Mouse (Mus musculus) layer of hippocampus, postnatal 10 days (tissue): ENCODE measurements around the gene Msrb1. TPM values are rescaled to one million over a fixed set of nuclear protein-coding genes. Genes with fewer than 3 reads are reported as not detected.

Experiments
- total RNA-seq, 2 experiments: library from RNA; stranded (reverse); gene quantifications; 2 replicates each; pipeline ENCODE4 v1.2.3; 2021

Gene Msrb1
- total RNA-seq, 2 experiments from 2014 or later: 46.7 to 47.5 TPM

Other genes with a start within 250 kb of the Msrb1 start
- 100 to 1,000 TPM; 170 to 175 TPM for gene Caskin1, start 248.0 kb upstream of the Msrb1 start, total RNA-seq
- gene Traf7, start 208.7 kb upstream of the Msrb1 start, total RNA-seq: 100 to 1,000 TPM; 110 to 112 TPM
- 10 to 100 TPM; 48.9 to 49.0 TPM for gene Rab26, start 202.4 kb upstream of the Msrb1 start, total RNA-seq
- 10 to 100 TPM; 61.6 to 91.2 TPM for gene Pkd1, start 186.8 kb upstream of the Msrb1 start, total RNA-seq
- 100 to 1,000 TPM; 171 to 176 TPM for gene Tsc2, start 104.0 kb upstream of the Msrb1 start, total RNA-seq
- gene Nthl1, start 104.0 kb upstream of the Msrb1 start, total RNA-seq: 1 to 10 TPM; 4.9 to 7.8 TPM
- 10 to 100 TPM; 48.5 to 49.4 TPM for gene Slc9a3r2, start 86.3 kb upstream of the Msrb1 start, total RNA-seq
- 1 to 10 TPM; 1.3 to 1.6 TPM for gene Npw, start 78.2 kb upstream of the Msrb1 start, total RNA-seq
- 10 to 100 TPM; 40.1 to 43.6 TPM for gene Zfp598, start 67.0 kb upstream of the Msrb1 start, total RNA-seq
- 100 to 1,000 TPM; 211 to 212 TPM for gene Syngr3, start 46.7 kb upstream of the Msrb1 start, total RNA-seq
- gene Gfer, start 40.5 kb upstream of the Msrb1 start, total RNA-seq: 10 to 100 TPM; 19.3 to 22.4 TPM
- 1 to 10 TPM; 4.8 to 5.0 TPM for gene Noxo1, start 40.4 kb upstream of the Msrb1 start, total RNA-seq
- gene Tbl3, start 29.0 kb upstream of the Msrb1 start, total RNA-seq: 10 to 100 TPM; 28.5 to 34.3 TPM
- not detected for gene Rnf151, start 18.6 kb upstream of the Msrb1 start, total RNA-seq
- 100 to 1,000 TPM; 563 to 651 TPM for gene Rps2, start 18.5 kb upstream of the Msrb1 start, total RNA-seq
- 100 to 1,000 TPM; 180 to 197 TPM for gene Ndufb10, start 12.2 kb upstream of the Msrb1 start, total RNA-seq
- gene Rpl3l, start 8.8 kb upstream of the Msrb1 start, total RNA-seq: under 1 TPM; 0.53 to 0.62 TPM
- gene Hs3st6, start 16.3 kb downstream of the Msrb1 start, total RNA-seq: under 1 TPM in 1 of 2 experiments, not detected in 1; 0.40 TPM
- not detected for gene Meiob, start 67.6 kb downstream of the Msrb1 start, total RNA-seq
- 10 to 100 TPM; 81.5 to 87.7 TPM for gene Hagh, start 103.5 kb downstream of the Msrb1 start, total RNA-seq
- 10 to 100 TPM; 15.6 to 16.2 TPM for gene Fahd1, start 113.7 kb downstream of the Msrb1 start, total RNA-seq
- not detected for gene Igfals, start 129.4 kb downstream of the Msrb1 start, total RNA-seq
- 10 to 100 TPM; 40.4 to 40.5 TPM for gene Nubp2, start 149.7 kb downstream of the Msrb1 start, total RNA-seq
- gene Spsb3, start 150.0 kb downstream of the Msrb1 start, total RNA-seq: 10 to 100 TPM; 36.4 to 36.9 TPM
- 10 to 100 TPM; 61.6 to 62.1 TPM for gene Eme2, start 158.4 kb downstream of the Msrb1 start, total RNA-seq
- 10 to 100 TPM; 74.1 to 77.8 TPM for gene Mrps34, start 158.5 kb downstream of the Msrb1 start, total RNA-seq
- gene Nme3, start 159.9 kb downstream of the Msrb1 start, total RNA-seq: 10 to 100 TPM; 40.8 to 44.2 TPM
- gene Mapk8ip3, start 200.3 kb downstream of the Msrb1 start, total RNA-seq: 100 to 1,000 TPM; 276 to 287 TPM
- 10 to 100 TPM; 13.0 to 14.1 TPM for gene Jpt2, start 224.0 kb downstream of the Msrb1 start, total RNA-seq